Mouse (Mus musculus): ENCODE results near the gene Tbc1d22a. TPM values are rescaled to one million over a fixed set of nuclear protein-coding genes. Genes with fewer than 3 reads are reported as not detected.

The Tbc1d22a gene
- polyA plus RNA-seq, 1 experiment from 2014 or later: 15.3 TPM

- Histone ChIP-seq H3K9ac (ENCODE audit: low read depth, low read length) (no peak overlapping the region), H3K36me3 (ENCODE audit: control insufficient read depth, insufficient read depth) (no peaks in the 10 kb centered on the region), H3K4me2 (replicated peaks; ENCODE audit: low read depth) (no peak overlapping the region), H3K9me3 (ENCODE audit: control insufficient read depth) (no peaks in the 10 kb centered on the region), H3K4me3 (ENCODE audit: low read depth, low read length) (no peak overlapping the region), H3K4me1 (replicated peaks; ENCODE audit: control insufficient read depth, insufficient read depth, low read length) (0 out of 2 replicates have a peak, but pooled peaks cover 4% of the 10 kb centered on the region), H3K27ac (ENCODE audit: low read depth, low read length) (no peak overlapping the region), H3K27me3 (replicated peaks; ENCODE audit: control insufficient read depth, insufficient read depth, low read length) (no peaks in the 10 kb centered on the region)
- 88% methylated on average over 2 of the region's 2 CpGs for WGBS
- no peak for TF ChIP-seq CTCF (IDR thresholded peaks at IDR 0.05; ENCODE audit: low read depth)
- ATAC-seq: no peak
Observed at GRCm38 (mm10) chr15:86437346-86437745, 223.1 kb downstream of the Tbc1d22a start.

GRCm38 (mm10) chr15:86439015-86439796 is 224.9 kb downstream of the Tbc1d22a start:
- ATAC-seq: no peak
- no peak overlapping the region for H3K27ac ChIP-seq (ENCODE audit: low read depth, low read length)

GRCm38 (mm10) chr15:86444271-86444670 is 230.0 kb downstream of the Tbc1d22a start:
- no peak for ATAC-seq
- 75% methylated on average over 2 of the region's 2 CpGs for WGBS
- Histone ChIP-seq H3K27me3 (replicated peaks; ENCODE audit: control insufficient read depth, insufficient read depth, low read length) (no peaks in the 10 kb centered on the region), H3K9ac (ENCODE audit: low read depth, low read length) (no peak overlapping the region), H3K4me3 (ENCODE audit: low read depth, low read length) (no peak overlapping the region), H3K27ac (ENCODE audit: low read depth, low read length) (no peak overlapping the region), H3K36me3 (ENCODE audit: control insufficient read depth, insufficient read depth) (no peaks in the 10 kb centered on the region), H3K9me3 (ENCODE audit: control insufficient read depth) (no peaks in the 10 kb centered on the region), H3K4me1 (replicated peaks; ENCODE audit: control insufficient read depth, insufficient read depth, low read length) (no peaks in the 10 kb centered on the region), H3K4me2 (replicated peaks; ENCODE audit: low read depth) (no peak overlapping the region)
- no peak for TF ChIP-seq CTCF (IDR thresholded peaks at IDR 0.05; ENCODE audit: low read depth)

More at GRCm38 (mm10) chr15:86439015-86439796, 224.9 kb downstream of the Tbc1d22a start:
- Histone ChIP-seq H3K4me3 (ENCODE audit: low read depth, low read length) (no peak overlapping the region), H3K36me3 (ENCODE audit: control insufficient read depth, insufficient read depth) (no peaks in the 10 kb centered on the region), H3K4me2 (replicated peaks; ENCODE audit: low read depth) (no peak overlapping the region), H3K9me3 (ENCODE audit: control insufficient read depth) (no peaks in the 10 kb centered on the region), H3K9ac (ENCODE audit: low read depth, low read length) (no peak overlapping the region), H3K4me1 (replicated peaks; ENCODE audit: control insufficient read depth, insufficient read depth, low read length) (0 out of 2 replicates have a peak, but pooled peaks cover 4% of the 10 kb centered on the region), H3K27me3 (replicated peaks; ENCODE audit: control insufficient read depth, insufficient read depth, low read length) (no peaks in the 10 kb centered on the region)
- 65% methylated on average over 15 of the region's 15 CpGs for WGBS
- no peak for TF ChIP-seq CTCF (IDR thresholded peaks at IDR 0.05; ENCODE audit: low read depth)

- Histone ChIP-seq H3K27me3 (replicated peaks; ENCODE audit: control insufficient read depth, insufficient read depth, low read length) (no peaks in the 10 kb centered on the region), H3K9me3 (ENCODE audit: control insufficient read depth) (no peaks in the 10 kb centered on the region), H3K27ac (ENCODE audit: low read depth, low read length) (no peak overlapping the region), H3K36me3 (ENCODE audit: control insufficient read depth, insufficient read depth) (peaks cover 7% of the 10 kb centered on the region; the same call in 1 of the 2 replicates), H3K4me3 (ENCODE audit: low read depth, low read length) (no peak overlapping the region), H3K4me1 (replicated peaks; ENCODE audit: control insufficient read depth, insufficient read depth, low read length) (no peaks in the 10 kb centered on the region), H3K4me2 (replicated peaks; ENCODE audit: low read depth) (no peak overlapping the region), H3K9ac (ENCODE audit: low read depth, low read length) (no peak overlapping the region)
- no peak for TF ChIP-seq CTCF (IDR thresholded peaks at IDR 0.05; ENCODE audit: low read depth)
- peak; percentile 66 for ATAC-seq
Observed at GRCm38 (mm10) chr15:86446064-86446463, 231.8 kb downstream of the Tbc1d22a start.

- H3K4me2 ChIP-seq (replicated peaks; ENCODE audit: low read depth): no peak overlapping the region
- H3K36me3 ChIP-seq (ENCODE audit: control insufficient read depth, insufficient read depth): peaks cover 7% of the 10 kb centered on the region; the same call in 1 of the 2 replicates
- H3K27ac ChIP-seq (ENCODE audit: low read depth, low read length): no peak overlapping the region
- no peaks in the 10 kb centered on the region for H3K9me3 ChIP-seq (ENCODE audit: control insufficient read depth)
- ATAC-seq: no peak
- no peak overlapping the region for H3K4me3 ChIP-seq (ENCODE audit: low read depth, low read length)
- H3K9ac ChIP-seq (ENCODE audit: low read depth, low read length): no peak overlapping the region
- no peaks in the 10 kb centered on the region for H3K27me3 ChIP-seq (replicated peaks; ENCODE audit: control insufficient read depth, insufficient read depth, low read length)
- 92% methylated on average over 7 of the region's 7 CpGs for WGBS
- no peak for TF ChIP-seq CTCF (IDR thresholded peaks at IDR 0.05; ENCODE audit: low read depth)
- H3K4me1 ChIP-seq (replicated peaks; ENCODE audit: control insufficient read depth, insufficient read depth, low read length): no peaks in the 10 kb centered on the region
Observed at GRCm38 (mm10) chr15:86447251-86447650, 233.0 kb downstream of the Tbc1d22a start.

- Histone ChIP-seq H3K9me3 (ENCODE audit: control insufficient read depth) (no peaks in the 10 kb centered on the region), H3K9ac (ENCODE audit: low read depth, low read length) (no peak overlapping the region), H3K4me1 (replicated peaks; ENCODE audit: control insufficient read depth, insufficient read depth, low read length) (no peaks in the 10 kb centered on the region), H3K27ac (ENCODE audit: low read depth, low read length) (no peak overlapping the region), H3K27me3 (replicated peaks; ENCODE audit: control insufficient read depth, insufficient read depth, low read length) (no peaks in the 10 kb centered on the region), H3K4me2 (replicated peaks; ENCODE audit: low read depth) (no peak overlapping the region), H3K36me3 (ENCODE audit: control insufficient read depth, insufficient read depth) (peaks cover 7% of the 10 kb centered on the region; the same call in 1 of the 2 replicates), H3K4me3 (ENCODE audit: low read depth, low read length) (no peak overlapping the region)
- ATAC-seq: no peak
- WGBS: 93% methylated on average over 5 of the region's 5 CpGs
- no peak for TF ChIP-seq CTCF (IDR thresholded peaks at IDR 0.05; ENCODE audit: low read depth)
Observed at GRCm38 (mm10) chr15:86449236-86449635, 235.0 kb downstream of the Tbc1d22a start.

Measured in intestine, postnatal 0 days (tissue).